Mouse (Mus musculus) intestine, embryonic 16.5 days (tissue): ENCODE measurements around the gene Gnl2. TPM values are rescaled to one million over a fixed set of nuclear protein-coding genes. Genes with fewer than 3 reads are reported as not detected.

ENCODE experiments used
- ATAC-seq: fragments of 200-750 bp; cut with Nextera tagmentation; 2 replicates; pipeline ENCODE4 v1.8.0; 2017; ENCODE audit warnings: moderate TSS enrichment, moderate library complexity
- H3K27ac ChIP-seq: fragments of 300-500 bp; sonication (generic); 2 replicates; pipeline ENCODE4 v1.5.1; 2014; ENCODE audit warnings: mild to moderate bottlenecking, low read length
- H3K27me3 ChIP-seq: fragments of 300-500 bp; sonication (generic); replicated peaks from 2 replicates; pipeline ENCODE4 v1.6.1; 2014; ENCODE audit warnings: low read length, control low read depth, mixed read lengths; ENCODE audit not compliant: control insufficient read depth, insufficient read depth
- H3K36me3 ChIP-seq: fragments of 300-500 bp; sonication (generic); 2 replicates; pipeline ENCODE4 v1.6.1; 2014; ENCODE audit warnings: low read length, control low read depth; ENCODE audit not compliant: control insufficient read depth, insufficient read depth
- H3K4me1 ChIP-seq: fragments of 300-500 bp; sonication (generic); 2 replicates; pipeline ENCODE4 v1.6.1; 2014; ENCODE audit warnings: low read length, control low read depth, mixed read lengths; ENCODE audit not compliant: control insufficient read depth, insufficient read depth
- H3K4me2 ChIP-seq: fragments of 300-500 bp; sonication (generic); 2 replicates; pipeline ENCODE4 v1.6.1; 2014; ENCODE audit warnings: low read depth, low read length, control low read depth
- H3K4me3 ChIP-seq: fragments of 300-500 bp; sonication (generic); 2 replicates; pipeline ENCODE4 v1.5.1; 2014; ENCODE audit warnings: mild to moderate bottlenecking, low read length
- H3K9ac ChIP-seq: fragments of 300-500 bp; sonication (generic); 2 replicates; pipeline ENCODE4 v1.6.1; 2014; ENCODE audit warnings: low read depth, low read length
- H3K9me3 ChIP-seq: fragments of 300-500 bp; sonication (generic); 2 replicates; pipeline ENCODE4 v1.6.1; 2016; ENCODE audit warnings: low read length, control low read depth; ENCODE audit not compliant: control insufficient read depth
- WGBS: fragments of 180-500 bp; shearing (Covaris S2); extraction: QIAGEN DNeasy Blood & Tissue Kit; methylation state at CpG from one replicate; pipeline ENCODE4 v1.1.7; 2014; 5-methylcytosine and 5-hydroxymethylcytosine counted together
- polyA plus RNA-seq: library from polyadenylated mRNA; unstranded; fragments of >200 nt; fragmentation: Nextera tagmentation; extraction: Ambion mirVana; gene quantifications from 2 replicates; pipeline ENCODE4 v1.2.1, GENCODE M21; 2015

Gnl2 gene
- polyA plus RNA-seq, 1 experiment from 2014 or later: 64.6 TPM

DNA sequence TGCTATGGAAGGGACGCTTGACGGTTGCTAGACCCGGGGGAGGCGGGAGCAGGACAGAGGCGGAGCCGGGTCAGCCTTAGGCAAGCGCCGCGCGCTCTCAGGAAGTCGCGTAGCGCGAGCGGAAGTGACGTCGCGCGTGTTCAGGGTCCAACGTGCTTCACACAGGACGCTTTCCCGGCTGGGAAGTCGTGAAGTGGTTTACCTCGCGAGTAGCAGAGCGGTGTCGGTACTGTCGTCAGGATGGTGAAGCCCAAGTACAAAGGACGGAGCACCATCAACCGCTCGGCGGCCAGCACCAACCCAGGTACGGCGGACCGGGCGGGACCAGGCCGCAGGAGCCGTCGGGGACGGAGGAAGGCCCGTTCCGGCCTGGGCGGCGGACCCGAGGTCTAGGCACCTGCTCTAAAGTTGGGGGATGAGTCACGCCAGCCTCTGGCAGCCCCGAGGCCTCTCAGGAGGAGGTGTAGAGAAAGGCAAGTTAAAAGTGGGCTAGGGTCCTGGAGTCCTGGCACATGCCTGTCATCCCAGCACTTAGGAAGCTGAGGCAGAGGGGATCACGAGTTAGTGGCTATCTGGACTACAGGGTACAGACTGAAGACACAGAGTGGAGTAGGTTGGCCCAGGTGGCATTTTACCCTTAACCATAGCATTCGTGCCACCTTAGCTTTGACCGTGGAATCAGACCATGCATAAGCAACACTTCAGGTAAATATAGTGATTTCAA lies 13.7 kb downstream of the Gnl2 start:
- peak; percentile 100 for ATAC-seq
- Histone ChIP-seq H3K4me3 (peak overlapping the region; percentile 90), H3K4me1 (peaks cover 10% of the 10 kb centered on the region), H3K9ac (peak overlapping the region; percentile 86), H3K4me2 (peak overlapping the region; percentile 89), H3K27ac (peak overlapping the region; percentile 39), H3K36me3 (peaks cover 4% of the 10 kb centered on the region; the same call in 1 of the 2 replicates), H3K9me3 (no peaks in the 10 kb centered on the region), H3K27me3 (no peaks in the 10 kb centered on the region)
- WGBS: under 1% methylated on average over 50 of the region's 50 CpGs

DNA sequence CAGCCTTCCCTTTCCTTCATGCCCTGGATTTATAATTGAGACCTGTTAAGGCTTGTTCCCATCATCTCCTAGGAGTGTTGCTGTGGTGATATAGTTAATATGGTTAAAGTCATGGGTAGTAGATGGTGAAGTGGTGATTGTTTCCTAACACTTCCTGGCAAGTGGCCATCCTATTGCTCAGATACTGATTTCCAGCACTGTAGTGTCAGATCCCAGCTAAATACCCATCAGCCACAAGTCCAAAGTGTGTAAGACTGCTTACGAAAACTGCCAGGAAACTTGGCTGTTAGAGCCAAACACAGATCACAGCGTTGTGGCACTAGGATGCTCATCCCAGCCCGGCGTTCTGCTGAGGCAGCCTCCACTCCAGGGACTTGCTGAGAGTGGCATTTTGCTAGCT lies 18.0 kb downstream of the Gnl2 start:
- no peak overlapping the region for H3K9ac ChIP-seq
- no peak overlapping the region for H3K27ac ChIP-seq
- 90% methylated on average over 4 of the region's 4 CpGs for WGBS
- H3K4me3 ChIP-seq: no peak overlapping the region
- no peaks in the 10 kb centered on the region for H3K9me3 ChIP-seq
- peaks cover 10% of the 10 kb centered on the region for H3K4me1 ChIP-seq
- ATAC-seq: no peak
- H3K27me3 ChIP-seq: no peaks in the 10 kb centered on the region
- no peak overlapping the region for H3K4me2 ChIP-seq
- H3K36me3 ChIP-seq: peaks cover 11% of the 10 kb centered on the region; the same call in 1 of the 2 replicates

DNA sequence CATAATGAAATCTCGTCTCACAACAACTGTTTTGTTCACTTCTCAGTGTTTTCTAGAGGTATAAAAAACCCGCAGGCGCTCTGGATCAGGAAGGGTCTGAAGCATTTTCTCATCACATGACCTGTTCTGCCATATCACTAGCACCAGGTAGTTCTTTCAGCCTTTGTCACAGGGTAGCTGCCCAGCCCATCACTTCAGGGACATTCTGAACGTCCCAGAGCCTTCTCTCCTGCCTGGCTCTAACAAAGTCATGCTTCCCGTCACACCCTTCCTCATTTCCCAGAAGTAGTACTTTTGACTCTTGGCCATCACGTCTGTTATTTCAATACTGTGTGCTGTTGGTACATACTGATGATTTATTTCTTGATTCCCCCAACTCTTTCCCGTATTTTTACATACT lies 28.1 kb downstream of the Gnl2 start:
- Histone ChIP-seq H3K4me2 (no peak overlapping the region), H3K27me3 (no peaks in the 10 kb centered on the region), H3K27ac (no peak overlapping the region), H3K4me1 (no peaks in the 10 kb centered on the region), H3K9me3 (no peaks in the 10 kb centered on the region), H3K9ac (no peak overlapping the region), H3K36me3 (peaks cover 29% of the 10 kb centered on the region; the same call in 1 of the 2 replicates), H3K4me3 (no peak overlapping the region)
- 89% methylated on average over 7 of the region's 7 CpGs for WGBS
- ATAC-seq: no peak

DNA sequence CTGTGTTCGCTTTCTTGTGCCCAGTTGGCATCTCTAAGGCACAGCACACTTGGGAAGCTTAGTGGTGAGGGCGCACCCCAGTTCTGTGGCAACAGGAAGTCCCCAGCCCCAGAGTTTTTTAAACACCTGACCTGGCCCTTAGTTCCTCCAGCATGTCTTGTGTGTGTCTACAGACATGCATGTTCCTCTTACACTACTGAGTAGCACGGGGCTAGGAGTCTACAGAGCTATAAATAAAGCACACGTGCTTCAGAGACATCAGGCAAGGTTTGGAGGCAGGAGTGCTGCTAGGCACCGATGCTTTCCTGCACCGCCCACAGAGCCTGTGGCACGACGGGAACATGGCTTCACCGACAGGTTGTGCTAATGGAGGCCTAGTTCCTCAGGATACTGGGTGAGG lies 39.0 kb downstream of the Gnl2 start:
- Histone ChIP-seq H3K4me3 (no peak overlapping the region), H3K36me3 (peaks cover 20% of the 10 kb centered on the region), H3K4me2 (no peak overlapping the region), H3K9ac (no peak overlapping the region), H3K27ac (no peak overlapping the region), H3K4me1 (no peaks in the 10 kb centered on the region), H3K27me3 (no peaks in the 10 kb centered on the region), H3K9me3 (no peaks in the 10 kb centered on the region)
- no peak for ATAC-seq
- 89% methylated on average over 9 of the region's 9 CpGs for WGBS

DNA sequence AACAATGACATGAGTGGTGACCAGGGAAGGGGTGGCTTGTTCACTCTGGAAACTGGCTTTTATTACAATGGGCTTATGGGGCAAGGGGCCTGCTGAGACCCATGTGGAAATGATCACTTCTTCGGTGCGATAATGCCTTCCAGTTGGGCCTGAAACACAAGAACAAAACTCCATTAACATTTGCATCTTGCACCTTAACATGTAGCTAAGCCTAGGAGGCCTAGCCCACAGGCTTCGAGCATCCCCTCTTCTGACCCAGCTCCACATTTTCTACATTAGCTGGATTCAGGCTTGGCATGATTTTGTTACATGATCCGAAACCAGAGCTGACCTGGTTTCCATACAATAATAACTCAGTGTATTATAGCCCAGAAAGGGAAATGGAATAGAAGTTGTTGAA lies 40.1 kb downstream of the Gnl2 start:
- no peak overlapping the region for H3K4me3 ChIP-seq
- H3K9me3 ChIP-seq: no peaks in the 10 kb centered on the region
- no peaks in the 10 kb centered on the region for H3K27me3 ChIP-seq
- H3K36me3 ChIP-seq: peaks cover 20% of the 10 kb centered on the region
- WGBS: 90% methylated on average over 4 of the region's 4 CpGs
- no peak for ATAC-seq
- no peak overlapping the region for H3K4me2 ChIP-seq
- H3K27ac ChIP-seq: no peak overlapping the region
- H3K4me1 ChIP-seq: no peaks in the 10 kb centered on the region
- H3K9ac ChIP-seq: no peak overlapping the region

DNA sequence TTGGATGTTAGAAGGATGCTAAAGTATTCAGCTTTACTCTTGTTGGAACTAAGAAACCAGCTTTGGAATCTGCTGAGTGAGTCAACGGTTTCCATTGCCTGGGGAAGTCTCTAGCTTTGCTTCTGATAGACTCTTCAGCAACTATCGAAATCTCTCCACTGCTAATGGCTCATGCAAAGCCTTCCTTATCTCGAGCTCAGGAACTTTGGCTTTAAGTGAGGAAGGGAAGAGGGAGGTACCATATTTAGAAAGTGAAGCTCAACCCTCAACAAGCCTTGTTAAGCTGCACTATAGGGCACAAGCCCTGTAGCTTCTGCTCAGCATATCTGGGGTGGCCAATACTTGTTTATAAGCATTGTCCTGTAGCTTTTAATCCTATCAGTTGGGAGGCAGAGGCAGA lies 40.9 kb downstream of the Gnl2 start:
- no peak for ATAC-seq
- Histone ChIP-seq H3K9ac (no peak overlapping the region), H3K4me3 (no peak overlapping the region), H3K27me3 (no peaks in the 10 kb centered on the region), H3K9me3 (no peaks in the 10 kb centered on the region), H3K36me3 (peaks cover 20% of the 10 kb centered on the region), H3K4me2 (no peak overlapping the region), H3K27ac (no peak overlapping the region), H3K4me1 (no peaks in the 10 kb centered on the region)
- WGBS: 51% methylated on average over 3 of the region's 3 CpGs

DNA sequence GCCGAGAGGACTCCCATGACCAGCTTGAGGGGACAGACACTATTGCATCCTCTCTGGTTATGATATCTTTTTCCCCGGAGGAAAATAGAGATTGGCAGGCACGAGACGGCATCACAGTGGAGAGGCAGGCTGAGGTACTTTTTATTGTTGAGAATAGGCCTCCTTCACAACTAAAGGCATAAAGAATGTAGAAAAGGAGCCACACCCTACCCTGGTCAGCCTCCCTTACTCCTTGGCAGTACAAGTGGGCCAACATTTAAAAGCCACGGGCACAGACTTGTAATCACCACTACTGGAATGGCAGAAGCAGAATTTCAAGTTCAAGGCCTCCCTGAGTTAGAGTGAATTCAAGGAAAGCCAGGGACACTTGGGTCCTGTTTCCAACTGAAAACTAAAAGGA lies 41.6 kb downstream of the Gnl2 start:
- H3K4me3 ChIP-seq: no peak overlapping the region
- H3K4me1 ChIP-seq: no peaks in the 10 kb centered on the region
- no peaks in the 10 kb centered on the region for H3K9me3 ChIP-seq
- H3K27ac ChIP-seq: no peak overlapping the region
- no peak overlapping the region for H3K4me2 ChIP-seq
- no peaks in the 10 kb centered on the region for H3K27me3 ChIP-seq
- ATAC-seq: no peak
- no peak overlapping the region for H3K9ac ChIP-seq
- 49% methylated on average over 5 of the region's 5 CpGs for WGBS
- H3K36me3 ChIP-seq: peaks cover 16% of the 10 kb centered on the region; the same call in 1 of the 2 replicates

DNA sequence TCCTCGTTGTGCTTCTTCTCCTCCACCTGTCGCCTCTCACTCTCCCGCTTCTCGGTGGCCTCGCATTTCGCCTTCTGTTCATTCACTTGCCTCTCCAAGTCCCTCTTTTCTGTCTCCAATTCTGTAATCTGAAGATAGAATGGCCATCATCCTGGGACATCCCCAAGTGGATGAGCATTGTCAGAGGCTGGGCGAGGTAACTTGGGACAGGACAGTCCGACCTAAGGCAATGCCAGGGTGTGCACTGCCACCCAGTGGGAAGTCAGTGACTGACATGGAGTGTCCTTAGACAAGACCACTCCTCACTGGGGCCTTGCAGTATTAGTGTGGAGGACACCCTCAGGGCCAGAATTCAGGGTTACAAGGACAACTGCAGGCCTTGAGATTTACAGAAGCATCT lies 42.6 kb downstream of the Gnl2 start:
- Histone ChIP-seq H3K4me1 (no peaks in the 10 kb centered on the region), H3K9me3 (no peaks in the 10 kb centered on the region), H3K36me3 (0 out of 2 replicates have a peak, but pooled peaks cover 13% of the 10 kb centered on the region), H3K27ac (no peak overlapping the region), H3K4me3 (no peak overlapping the region), H3K27me3 (no peaks in the 10 kb centered on the region), H3K4me2 (peak overlapping the region; percentile 29), H3K9ac (no peak overlapping the region)
- 2% methylated on average over 8 of the region's 8 CpGs for WGBS
- ATAC-seq: peak; percentile 70; the same call in 1 of the 2 replicates

DNA sequence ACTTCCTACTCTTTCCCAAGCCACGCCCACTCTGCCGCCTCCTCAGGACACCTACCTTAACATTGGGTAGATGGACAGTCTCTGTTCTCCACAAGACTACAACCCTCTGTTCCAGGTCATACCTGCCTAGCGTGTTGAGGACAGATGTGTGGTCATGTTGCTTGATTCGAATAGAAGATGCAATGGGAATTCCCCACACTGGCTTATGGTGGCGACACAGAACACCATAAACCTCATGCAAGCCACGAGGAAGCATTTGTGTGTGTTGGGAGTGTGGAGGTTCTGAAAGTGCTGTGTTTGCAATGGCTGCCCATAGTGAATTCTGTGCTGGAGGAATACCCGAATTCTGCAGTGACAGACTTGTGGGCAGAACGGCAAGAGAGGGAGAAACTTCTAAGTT lies 47.4 kb downstream of the Gnl2 start:
- no peak overlapping the region for H3K27ac ChIP-seq
- no peak for ATAC-seq
- 70% methylated on average over 8 of the region's 8 CpGs for WGBS
- H3K36me3 ChIP-seq: no peaks in the 10 kb centered on the region
- 0 out of 2 replicates have a peak, but pooled peaks cover 3% of the 10 kb centered on the region for H3K27me3 ChIP-seq
- no peak overlapping the region for H3K9ac ChIP-seq
- no peak overlapping the region for H3K4me2 ChIP-seq
- H3K4me1 ChIP-seq: peaks cover 14% of the 10 kb centered on the region
- H3K4me3 ChIP-seq: no peak overlapping the region
- H3K9me3 ChIP-seq: no peaks in the 10 kb centered on the region
